ENCODE assay signal across 18 mouse cellular contexts in genomic region chr1:60941056-60942048, GRCm38 (mm10). TPM values are rescaled to one million over a fixed set of nuclear protein-coding genes. Genes with fewer than 3 reads are reported as not detected.
DNase-seq lines count a peak whose midpoint lies in the region; ATAC-seq and TF ChIP-seq lines count a peak whose summit lies in the region.
"Had no signal": no experiment of that assay in that cellular context is flagged by ENCODE, and none has a peak within 500 bp of the region (broad histone marks: within the 10 kb centered on the region; RNA-seq: fewer than 3 reads in every experiment).

No protein-coding gene starts in this region.

- no peak for TF ChIP-seq CTCF in liver, postnatal 0 days (IDR thresholded peaks at IDR 0.05; ENCODE audit: low read depth)
- TF ChIP-seq CTCF in bone marrow, adult 2 months (IDR thresholded peaks at IDR 0.05; ENCODE audit: control insufficient read depth, insufficient read depth, low read length), result no peak

- no peaks in the 10 kb centered on the region for H3K27me3 ChIP-seq in liver, postnatal 0 days (ENCODE audit: insufficient read depth, low read length)
- H3K27me3 ChIP-seq: neural tube, embryonic 15.5 days had no signal

- no peaks in the 10 kb centered on the region for H3K36me3 ChIP-seq in liver, postnatal 0 days (replicated peaks; ENCODE audit: insufficient read depth, low read length)
- H3K36me3 ChIP-seq: neural tube, embryonic 15.5 days had no signal

- no peak overlapping the region for H3K4me3 ChIP-seq in liver, postnatal 0 days (ENCODE audit: low read depth, low read length)
- H3K4me3 ChIP-seq in bone marrow, adult 2 months (replicated peaks; ENCODE audit: control insufficient read depth, low read depth, low read length), result no peak overlapping the region
- H3K4me3 ChIP-seq: neural tube, embryonic 15.5 days had no signal

- no peak for ATAC-seq in liver, postnatal 0 days
- ATAC-seq in megakaryocyte progenitor cell, adult 5-6 weeks (replicated peaks; ENCODE audit: poor library complexity), result peak; percentile 55
- ATAC-seq: forebrain, postnatal 0 days; hindbrain, postnatal 0 days; midbrain, embryonic 16.5 days had no signal

- no peak overlapping the region for H3K4me2 ChIP-seq in liver, postnatal 0 days (ENCODE audit: low read depth, low read length)
- H3K4me2 ChIP-seq: neural tube, embryonic 15.5 days had no signal

- no peaks in the 10 kb centered on the region for H3K9me3 ChIP-seq in liver, postnatal 0 days (ENCODE audit: low read length)
- H3K9me3 ChIP-seq: neural tube, embryonic 15.5 days had no signal

- 78% methylated on average over 5 of the region's 5 CpGs for WGBS in liver, postnatal 0 days (ENCODE audit: insufficient replicate concordance)
- 68% methylated on average over 5 of the region's 5 CpGs for WGBS in bone marrow, adult 2 months

- H3K4me1 ChIP-seq in liver, postnatal 0 days (ENCODE audit: insufficient read depth), result peaks cover 3% of the 10 kb centered on the region; the same call in 1 of the 2 replicates
- peaks cover 2% of the 10 kb centered on the region; the same call in 1 of the 2 replicates for H3K4me1 ChIP-seq in bone marrow, adult 2 months (ENCODE audit: control insufficient read depth, insufficient read depth, low read length)

- TF ChIP-seq EP300 in liver, postnatal 0 days (IDR thresholded peaks at IDR 0.05; ENCODE audit: low read depth), result no peak

- DNase-seq in liver, postnatal 0 days, result no peak
- DNase-seq in liver, result no peak
- DNase-seq in CD4-positive helper T cell, adult 2 months (ENCODE audit: low read depth, low spot score), result peak; percentile 77
- no peak for DNase-seq in c-Kit-positive CD71-positive TER-119-positive erythroid progenitor cells, embryonic 14.5 days (ENCODE audit: low spot score)
- DNase-seq in right cerebral cortex, adult 18-20 months, result no peak
- DNase-seq: adrenal gland, postnatal 10 days; cerebellum, adult 11 months; forebrain, postnatal 0 days; heart, postnatal 10 days; layer of hippocampus, adult 9-11 months; right cerebral cortex, postnatal 4 days had no signal

- 0 out of 2 replicates have a peak overlapping the region, but pooled peaks have one; percentile 7 for H3K27ac ChIP-seq in liver, postnatal 0 days (ENCODE audit: low read depth)
- H3K27ac ChIP-seq in bone marrow, adult 2 months (ENCODE audit: control insufficient read depth, insufficient read depth, low read depth, low read length, poor library complexity), result peak overlapping the region; percentile 61
- H3K27ac ChIP-seq: hindbrain, postnatal 0 days; kidney, postnatal 0 days; neural tube, embryonic 15.5 days had no signal

- H3K9ac ChIP-seq in liver, postnatal 0 days (replicated peaks), result no peak overlapping the region
- H3K9ac ChIP-seq: forebrain, postnatal 0 days; neural tube, embryonic 15.5 days had no signal

- no peak for TF ChIP-seq POLR2A in bone marrow, adult 2 months (IDR thresholded peaks at IDR 0.05; ENCODE audit: borderline replicate concordance, control insufficient read depth, low read depth, low read length)

RNA-seq across cellular contexts. Expression of gene Icos, which starts 36.4 kb away (rescaled TPM):
- polyA plus RNA-seq in liver, postnatal 0 days (2015; fragmentation: Nextera tagmentation; extraction: Ambion mirVana), result 0.99 and 1.4 TPM in 2 replicates
- polyA plus RNA-seq in bone marrow, adult 2 months (2011; ENCODE audit: insufficient read depth, insufficient read length, low replicate concordance, missing spikeins), result not detected in 2 replicates
- total RNA-seq in megakaryocyte progenitor cell, adult 5-6 weeks (2015), result 0.24 and 0.52 TPM in 2 replicates
- total RNA-seq in megakaryocyte progenitor cell, adult 5-6 weeks (2017), result 0.07 TPM in 1 of 2 replicates, not detected in the other
- total RNA-seq: hindbrain, postnatal 0 days had no signal

RNA-seq across cellular contexts. Expression of gene Ctla4, which starts 54.6 kb away (rescaled TPM):
- not detected in 2 replicates for polyA plus RNA-seq in liver, postnatal 0 days (2015; fragmentation: Nextera tagmentation; extraction: Ambion mirVana)
- polyA plus RNA-seq in bone marrow, adult 2 months (2011; ENCODE audit: insufficient read depth, insufficient read length, low replicate concordance, missing spikeins), result not detected in 2 replicates
- total RNA-seq in megakaryocyte progenitor cell, adult 5-6 weeks (2015), result 0.07 TPM in 1 of 2 replicates, not detected in the other
- total RNA-seq in megakaryocyte progenitor cell, adult 5-6 weeks (2017), result not detected in 2 replicates
- total RNA-seq: hindbrain, postnatal 0 days had no signal
- polyA plus RNA-seq: forebrain, postnatal 0 days; gonadal fat pad, adult 2 months; hindbrain, postnatal 0 days; kidney, postnatal 0 days; midbrain, embryonic 16.5 days; neural tube, embryonic 15.5 days had no signal
